ENCODE assay signal across 8 mouse cellular contexts in the genomic region with DNA sequence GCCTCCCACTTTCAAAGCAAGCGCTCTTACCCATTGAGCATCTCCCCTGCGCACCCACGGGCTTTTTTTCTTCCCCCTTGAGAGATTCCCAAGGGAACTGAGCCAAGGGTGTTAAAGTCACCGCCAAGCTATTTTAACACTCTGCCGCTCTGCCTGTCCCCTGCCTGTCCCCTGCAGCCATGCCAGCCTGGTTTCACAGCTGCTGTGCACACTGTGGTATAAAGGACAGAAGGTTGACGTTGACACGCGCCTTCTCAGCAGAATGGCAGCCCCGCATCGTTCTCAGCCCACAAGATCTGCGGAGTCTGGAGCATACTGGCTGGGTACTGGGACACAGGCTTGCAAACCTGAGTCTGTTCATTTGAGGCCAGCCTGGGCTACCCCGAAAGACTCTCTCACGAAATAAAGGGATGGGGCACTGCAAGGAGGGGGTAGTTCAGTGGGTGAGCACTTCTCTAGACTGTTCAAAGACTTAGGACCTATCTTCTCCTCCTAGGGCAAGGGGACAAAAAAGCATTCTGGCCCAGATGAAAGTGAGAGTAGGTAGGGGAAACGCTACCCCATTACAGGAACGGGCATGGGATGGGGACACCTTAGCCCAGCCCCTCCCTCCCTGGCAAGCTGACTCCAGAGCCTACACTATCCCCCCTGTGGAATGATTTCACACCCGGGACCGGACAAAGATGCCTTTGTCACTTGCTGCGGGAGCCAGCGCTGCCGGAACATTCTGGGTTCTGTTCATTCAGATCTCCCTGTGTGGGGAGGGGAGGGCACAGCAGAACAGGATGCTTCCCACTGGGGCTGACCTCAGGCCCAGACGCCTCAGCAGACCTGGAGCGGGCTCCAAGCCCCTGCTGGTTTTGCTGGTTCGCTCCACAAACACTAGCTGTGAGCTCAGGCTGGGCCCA. TPM values are rescaled to one million over a fixed set of nuclear protein-coding genes. Genes with fewer than 3 reads are reported as not detected.
DNase-seq lines count a peak whose midpoint lies in the region; ATAC-seq lines count a peak whose summit lies in the region.

No protein-coding gene starts in this region.

- DNase-seq in gastrocnemius, adult 18-20 months (ENCODE audit: low spot score): peak; percentile 70
- DNase-seq in gastrocnemius, postnatal 4 days (ENCODE audit: low spot score in 2 of 2): no peak
- DNase-seq in hindbrain, embryonic 11.5 days (ENCODE audit: low spot score): peak; percentile 41
- no peak for DNase-seq in midbrain, embryonic 10.5 days (ENCODE audit: low spot score)
- no peak for DNase-seq in liver
- DNase-seq in adrenal gland, postnatal 10 days: no peak
- no peak for DNase-seq in spleen, postnatal 14 days (ENCODE audit: low spot score in 2 of 2)

- 0 out of 2 replicates have a peak, but pooled peaks cover 6% of the 10 kb centered on the region for H3K36me3 ChIP-seq in embryonic facial prominence, embryonic 15.5 days
- H3K36me3 ChIP-seq in hindbrain, embryonic 11.5 days (ENCODE audit: control insufficient read depth, insufficient read depth, low read length): no peaks in the 10 kb centered on the region
- peaks cover 25% of the 10 kb centered on the region for H3K36me3 ChIP-seq in midbrain, embryonic 10.5 days

- no peak overlapping the region for H3K27ac ChIP-seq in embryonic facial prominence, embryonic 15.5 days (replicated peaks)
- H3K27ac ChIP-seq in hindbrain, embryonic 11.5 days (ENCODE audit: low read depth, low read length): peak overlapping the region; percentile 42
- peak overlapping the region; percentile 76 for H3K27ac ChIP-seq in midbrain, embryonic 10.5 days (replicated peaks)

- peak; percentile 52 for ATAC-seq in embryonic facial prominence, embryonic 15.5 days (ENCODE audit: insufficient number of reproducible peaks, low FRiP score, low TSS enrichment, low read depth)
- peak; percentile 47 for ATAC-seq in hindbrain, embryonic 11.5 days (ENCODE audit: low FRiP score)

- no peak overlapping the region for H3K4me3 ChIP-seq in embryonic facial prominence, embryonic 15.5 days (replicated peaks)
- H3K4me3 ChIP-seq in hindbrain, embryonic 11.5 days (ENCODE audit: low read depth, low read length): no peak overlapping the region
- H3K4me3 ChIP-seq in midbrain, embryonic 10.5 days: no peak overlapping the region

- H3K4me2 ChIP-seq in embryonic facial prominence, embryonic 15.5 days (replicated peaks): no peak overlapping the region
- H3K4me2 ChIP-seq in hindbrain, embryonic 11.5 days (replicated peaks; ENCODE audit: low read depth, low read length): no peak overlapping the region

- H3K4me1 ChIP-seq in embryonic facial prominence, embryonic 15.5 days: peaks cover 22% of the 10 kb centered on the region; the same call in 1 of the 2 replicates
- H3K4me1 ChIP-seq in hindbrain, embryonic 11.5 days (replicated peaks; ENCODE audit: control insufficient read depth, insufficient read depth, low read length): peaks cover 17% of the 10 kb centered on the region
- peaks cover 36% of the 10 kb centered on the region for H3K4me1 ChIP-seq in midbrain, embryonic 10.5 days

- H3K9ac ChIP-seq in embryonic facial prominence, embryonic 15.5 days: no peak overlapping the region
- H3K9ac ChIP-seq in hindbrain, embryonic 11.5 days (ENCODE audit: low read depth, low read length): peak overlapping the region; percentile 42

- no peaks in the 10 kb centered on the region for H3K27me3 ChIP-seq in embryonic facial prominence, embryonic 15.5 days
- H3K27me3 ChIP-seq in hindbrain, embryonic 11.5 days (ENCODE audit: control insufficient read depth, insufficient read depth, low read length): no peaks in the 10 kb centered on the region
- no peaks in the 10 kb centered on the region for H3K27me3 ChIP-seq in midbrain, embryonic 10.5 days (ENCODE audit: low read depth, poor library complexity, severe bottlenecking)

- no peaks in the 10 kb centered on the region for H3K9me3 ChIP-seq in embryonic facial prominence, embryonic 15.5 days (replicated peaks)
- H3K9me3 ChIP-seq in hindbrain, embryonic 11.5 days (ENCODE audit: control insufficient read depth, low read length): no peaks in the 10 kb centered on the region
- peaks cover 11% of the 10 kb centered on the region for H3K9me3 ChIP-seq in midbrain, embryonic 10.5 days (replicated peaks)

- 57% methylated on average over 23 of the region's 23 CpGs for WGBS in embryonic facial prominence, embryonic 15.5 days
- 55% methylated on average over 23 of the region's 23 CpGs for WGBS in hindbrain, embryonic 11.5 days
- WGBS in midbrain, embryonic 10.5 days: 66% methylated on average over 23 of the region's 23 CpGs

RNA-seq across cellular contexts. Expression of gene Prex1, which starts 21.8 kb away (rescaled TPM):
- 1 to 10 TPM; 3.4 to 5.1 TPM for total RNA-seq in gastrocnemius, adult 18-20 months (2021)
- 10 to 100 TPM; 18.2 to 19.4 TPM for total RNA-seq in gastrocnemius, postnatal 4 days (2021)
- polyA plus RNA-seq in embryonic facial prominence, embryonic 15.5 days (2015; fragmentation: Nextera tagmentation; extraction: Ambion mirVana): 25.5 and 28.0 TPM in 2 replicates
- 20.9 and 21.7 TPM in 2 replicates for polyA plus RNA-seq in hindbrain, embryonic 11.5 days (2014; fragmentation: Nextera tagmentation; extraction: Ambion mirVana)
- 32.3 and 33.7 TPM in 2 replicates for polyA plus RNA-seq in midbrain, embryonic 10.5 days (2016; fragmentation: Nextera tagmentation; extraction: Ambion mirVana)
- total RNA-seq in adrenal gland, postnatal 10 days (2021): 10 to 100 TPM; 14.2 to 17.1 TPM

Comparison
In these comparisons a context has a peak if more than half of its experiments do, and no peak if none do; other contexts are left out.
1. DNase-seq: peak in gastrocnemius, adult 18-20 months (single experiment) and hindbrain, embryonic 11.5 days (single experiment); none in gastrocnemius, postnatal 4 days (0 of 2), midbrain, embryonic 10.5 days (single experiment), liver (single experiment), adrenal gland, postnatal 10 days (single experiment) and spleen, postnatal 14 days (0 of 2).